Comparison of ENCODE assay signal across 15 mouse cellular contexts in genomic region chr4:87422588-87422987, GRCm38 (mm10).
A peak's percentile ranks its signal among the peaks of the same experiment; 100 is the strongest.
DNase-seq lines count a peak whose midpoint lies in the region; ATAC-seq and TF ChIP-seq lines count a peak whose summit lies in the region.
"Had no signal": no experiment of that assay in that cellular context is flagged by ENCODE, and none has a peak within 500 bp of the region (broad histone marks: within the 10 kb centered on the region; RNA-seq: fewer than 3 reads in every experiment).

No protein-coding gene starts in this region.

- H3K9me3 ChIP-seq in hindbrain, embryonic 10.5 days, result no peaks in the 10 kb centered on the region
- H3K9me3 ChIP-seq in hindbrain, embryonic 13.5 days, result no peaks in the 10 kb centered on the region
- H3K9me3 ChIP-seq in midbrain, embryonic 11.5 days (ENCODE audit: control insufficient read depth, low read length), result no peaks in the 10 kb centered on the region
- H3K9me3 ChIP-seq in intestine, embryonic 15.5 days, result no peaks in the 10 kb centered on the region
- H3K9me3 ChIP-seq: limb, embryonic 12.5 days had no signal

- H3K4me3 ChIP-seq in hindbrain, embryonic 10.5 days, result no peak overlapping the region
- H3K4me3 ChIP-seq in hindbrain, embryonic 13.5 days, result no peak overlapping the region
- no peak overlapping the region for H3K4me3 ChIP-seq in midbrain, embryonic 11.5 days (ENCODE audit: low read depth, low read length)
- no peak overlapping the region for H3K4me3 ChIP-seq in intestine, embryonic 15.5 days (replicated peaks)
- H3K4me3 ChIP-seq: limb, embryonic 12.5 days had no signal

- DNase-seq in hindbrain, embryonic 10.5 days (ENCODE audit: low spot score), result peak; percentile 25
- peak; percentile 75 for DNase-seq in brain, embryonic 14.5 days (ENCODE audit: low read depth)
- DNase-seq in fat pad, adult 2 months (ENCODE audit: extremely low read depth, low read depth, low spot score), result peak; percentile 16
- no peak for DNase-seq in midbrain, embryonic 11.5 days (ENCODE audit: low spot score, missing footprints)
- DNase-seq in gastrocnemius, adult 18-20 months (ENCODE audit: low spot score), result no peak
- no peak for DNase-seq in lung, postnatal 10 days
- DNase-seq: adrenal gland, postnatal 25 days; thymus, postnatal 14 days had no signal

- TF ChIP-seq POLR2A in brain, embryonic 14.5 days (IDR thresholded peaks at IDR 0.05; ENCODE audit: borderline replicate concordance, extremely low read depth, insufficient read depth, insufficient read length, poor library complexity, severe bottlenecking), result no peak

- H3K36me3 ChIP-seq in hindbrain, embryonic 10.5 days, result no peaks in the 10 kb centered on the region
- no peaks in the 10 kb centered on the region for H3K36me3 ChIP-seq in hindbrain, embryonic 13.5 days
- no peaks in the 10 kb centered on the region for H3K36me3 ChIP-seq in midbrain, embryonic 11.5 days (ENCODE audit: control insufficient read depth, insufficient read depth, low read length)
- no peaks in the 10 kb centered on the region for H3K36me3 ChIP-seq in intestine, embryonic 15.5 days
- H3K36me3 ChIP-seq: limb, embryonic 12.5 days had no signal

- H3K9ac ChIP-seq in hindbrain, embryonic 13.5 days, result no peak overlapping the region
- no peak overlapping the region for H3K9ac ChIP-seq in midbrain, embryonic 11.5 days (ENCODE audit: low read length)
- no peak overlapping the region for H3K9ac ChIP-seq in intestine, embryonic 15.5 days
- H3K9ac ChIP-seq: limb, embryonic 12.5 days; lung, embryonic 14.5 days had no signal

- 39% methylated on average over 6 of the region's 6 CpGs for WGBS in hindbrain, embryonic 10.5 days
- 40% methylated on average over 6 of the region's 6 CpGs for WGBS in hindbrain, embryonic 13.5 days
- WGBS in midbrain, embryonic 11.5 days, result 36% methylated on average over 6 of the region's 6 CpGs
- 74% methylated on average over 6 of the region's 6 CpGs for WGBS in intestine, embryonic 15.5 days

- no peaks in the 10 kb centered on the region for H3K27me3 ChIP-seq in hindbrain, embryonic 10.5 days (ENCODE audit: insufficient read depth, poor library complexity, severe bottlenecking)
- H3K27me3 ChIP-seq in hindbrain, embryonic 13.5 days, result no peaks in the 10 kb centered on the region
- H3K27me3 ChIP-seq in midbrain, embryonic 11.5 days (ENCODE audit: control insufficient read depth, insufficient read depth, low read length), result no peaks in the 10 kb centered on the region
- no peaks in the 10 kb centered on the region for H3K27me3 ChIP-seq in intestine, embryonic 15.5 days (replicated peaks)
- H3K27me3 ChIP-seq: limb, embryonic 12.5 days had no signal

- TF ChIP-seq CTCF in brain, embryonic 14.5 days (IDR thresholded peaks at IDR 0.05; ENCODE audit: borderline replicate concordance, extremely low read depth, insufficient read depth, insufficient read length), result no peak

- ATAC-seq in hindbrain, embryonic 13.5 days (ENCODE audit: low FRiP score), result no peak; the same call in 1 of the 2 replicates
- peak; percentile 78; the same call in 1 of the 2 replicates for ATAC-seq in midbrain, embryonic 11.5 days (ENCODE audit: low FRiP score)
- ATAC-seq in intestine, embryonic 15.5 days, result no peak
- ATAC-seq: CD4-positive, CD25-positive, alpha-beta regulatory T cell, adult 4 months; Patski had no signal

- H3K4me2 ChIP-seq in hindbrain, embryonic 13.5 days, result no peak overlapping the region
- H3K4me2 ChIP-seq in midbrain, embryonic 11.5 days, result no peak overlapping the region
- no peak overlapping the region for H3K4me2 ChIP-seq in intestine, embryonic 15.5 days (replicated peaks)
- H3K4me2 ChIP-seq: heart, embryonic 11.5 days; limb, embryonic 12.5 days; lung, embryonic 14.5 days had no signal

- H3K27ac ChIP-seq in hindbrain, embryonic 10.5 days, result peak overlapping the region; percentile 50; the same call in 1 of the 2 replicates
- H3K27ac ChIP-seq in hindbrain, embryonic 13.5 days, result no peak overlapping the region
- H3K27ac ChIP-seq in midbrain, embryonic 11.5 days (ENCODE audit: low read depth, low read length), result no peak overlapping the region
- H3K27ac ChIP-seq in intestine, embryonic 15.5 days, result no peak overlapping the region
- H3K27ac ChIP-seq: limb, embryonic 12.5 days had no signal

- peaks cover 12% of the 10 kb centered on the region for H3K4me1 ChIP-seq in hindbrain, embryonic 10.5 days (replicated peaks)
- H3K4me1 ChIP-seq in hindbrain, embryonic 13.5 days (replicated peaks), result 0 out of 2 replicates have a peak, but pooled peaks cover 4% of the 10 kb centered on the region
- no peaks in the 10 kb centered on the region; the same call in 1 of the 2 replicates for H3K4me1 ChIP-seq in midbrain, embryonic 11.5 days (ENCODE audit: control insufficient read depth, insufficient read depth, low read length)
- H3K4me1 ChIP-seq in intestine, embryonic 15.5 days (replicated peaks), result no peaks in the 10 kb centered on the region

Comparison
In these comparisons a context has a peak if more than half of its experiments do, and no peak if none do; other contexts are left out.
1. DNase-seq: peak in hindbrain, embryonic 10.5 days (single experiment), brain, embryonic 14.5 days (single experiment) and fat pad, adult 2 months (single experiment); none in midbrain, embryonic 11.5 days (single experiment), gastrocnemius, adult 18-20 months (single experiment) and lung, postnatal 10 days (single experiment).